Mouse (Mus musculus): ENCODE measurements at regions not wholly inside any gene's neighbourhood (a gene's known extent, or its start where the extent isn't known, plus 50 kb on each side); places are given as distances from the start of the nearest gene placed in this dataset.

- DNase-seq = no peak
Measured at GRCm38 (mm10) chr13:72809226-72809625, 180.6 kb downstream of the Irx2 start.

- no peak for DNase-seq
Measured at GRCm38 (mm10) chr13:72810626-72811025, 182.0 kb downstream of the Irx2 start.

DNA sequence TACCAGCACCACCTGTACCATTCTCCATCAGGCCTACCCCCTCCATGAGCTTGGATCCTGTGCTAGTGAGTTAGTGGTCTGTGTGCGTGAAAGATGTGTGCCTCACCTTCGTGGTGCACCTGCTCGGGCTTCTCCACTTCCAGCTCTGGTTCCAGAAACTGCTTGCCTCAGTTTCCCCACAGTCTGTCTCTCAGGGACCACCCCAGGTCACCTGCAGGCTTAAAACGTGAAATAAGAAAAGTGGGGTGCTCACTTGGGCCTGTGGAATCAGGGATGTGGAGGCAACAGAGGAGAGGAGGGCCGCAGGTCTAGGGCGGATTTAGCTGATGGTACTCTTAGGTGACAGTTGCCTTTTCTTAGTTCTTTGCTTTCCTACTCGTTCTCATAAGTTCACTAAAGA is 186.0 kb downstream of the Irx2 start:
- no peak for DNase-seq

- DNase-seq = no peak
Measured at GRCm38 (mm10) chr13:72815236-72815932, 186.8 kb downstream of the Irx2 start.

GRCm38 (mm10) chr13:72815933-72816553 is 187.4 kb downstream of the Irx2 start:
- DNase-seq = no peak

DNA sequence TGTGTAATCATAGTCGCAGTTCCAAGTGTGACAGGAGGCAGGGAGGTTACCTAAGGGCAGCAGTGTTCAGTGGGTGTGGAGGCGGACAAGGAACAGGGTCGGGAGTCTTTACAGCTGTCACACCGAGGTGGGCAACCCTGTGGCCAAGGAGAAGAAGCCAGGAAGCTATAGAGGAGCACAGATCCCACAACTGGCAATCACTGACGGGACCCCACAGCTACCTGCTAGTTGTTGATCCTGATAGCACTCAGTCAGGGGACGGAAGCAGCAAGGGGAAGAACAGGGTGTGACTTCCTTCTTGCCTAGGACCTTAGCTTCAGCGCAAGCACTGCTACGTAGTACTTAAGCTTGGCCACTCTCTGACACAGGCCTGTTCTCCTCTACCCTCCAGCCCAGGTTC is 188.2 kb downstream of the Irx2 start:
- DNase-seq = no peak

DNA sequence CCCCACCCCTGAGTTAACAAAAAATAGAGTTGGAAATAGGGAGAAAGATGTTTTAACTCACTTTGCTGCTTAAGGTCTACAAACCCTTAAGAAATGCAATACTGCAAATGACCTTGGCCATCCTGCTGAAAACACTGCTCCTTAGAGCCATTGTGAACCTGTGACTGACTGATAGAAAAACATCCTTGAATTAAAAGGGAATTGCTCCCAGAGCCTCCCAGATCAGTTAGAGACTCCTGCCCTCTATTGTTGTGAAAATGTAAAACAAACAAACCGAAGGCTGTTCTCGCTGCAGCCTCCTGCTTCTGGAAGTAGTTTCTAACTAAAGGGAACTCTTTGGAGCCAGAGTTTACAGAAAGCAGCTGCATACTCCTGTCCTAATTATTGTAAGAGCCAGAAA is 188.9 kb downstream of the Irx2 start:
- no peak for DNase-seq

DNA sequence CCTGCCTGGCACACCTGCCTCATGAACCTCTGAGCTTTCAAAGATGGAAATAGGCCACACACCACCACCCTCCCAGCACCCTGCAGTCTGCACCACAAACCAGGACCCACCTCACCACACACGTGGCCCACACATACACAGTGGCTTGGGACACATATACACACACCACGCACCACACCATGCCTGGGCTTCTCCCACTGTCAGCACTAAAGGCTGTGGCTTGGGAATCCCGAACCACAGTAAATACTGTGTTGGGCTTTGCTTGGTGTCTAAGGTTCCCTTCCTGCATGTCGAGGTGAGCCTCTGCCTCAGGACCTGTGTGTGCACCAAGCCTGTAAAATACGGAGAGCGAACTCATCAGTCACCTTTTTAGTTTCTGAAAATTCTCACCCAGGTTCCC is 189.3 kb downstream of the Irx2 start:
- DNase-seq = no peak

GRCm38 (mm10) chr13:72826613-72827012 is 198.0 kb downstream of the Irx2 start:
- DNase-seq = no peak

- DNase-seq = no peak
Measured at GRCm38 (mm10) chr13:72829331-72829730, 200.7 kb downstream of the Irx2 start.

DNA sequence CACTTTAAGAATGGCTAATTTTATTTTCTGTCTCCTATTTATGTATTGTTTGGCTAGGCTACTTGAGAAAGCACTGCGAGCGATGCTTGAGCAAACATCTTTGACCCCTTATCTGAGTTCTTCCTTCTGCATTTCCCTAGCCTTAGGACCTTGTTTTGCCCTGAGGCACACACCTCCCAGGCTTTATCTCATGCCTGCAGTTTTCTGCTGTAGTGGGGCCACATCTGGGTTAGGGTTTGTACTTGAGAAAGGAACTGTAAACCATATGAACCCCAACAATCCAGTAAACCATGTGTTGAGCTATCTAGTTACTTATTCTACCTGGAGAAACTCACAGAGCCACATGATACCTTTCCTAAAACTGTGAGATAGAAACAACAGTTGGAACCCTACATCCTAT is 204.7 kb downstream of the Irx2 start:
- no peak for DNase-seq

- DNase-seq = no peak
Measured at GRCm38 (mm10) chr13:72837016-72837415, 208.4 kb downstream of the Irx2 start.

DNA sequence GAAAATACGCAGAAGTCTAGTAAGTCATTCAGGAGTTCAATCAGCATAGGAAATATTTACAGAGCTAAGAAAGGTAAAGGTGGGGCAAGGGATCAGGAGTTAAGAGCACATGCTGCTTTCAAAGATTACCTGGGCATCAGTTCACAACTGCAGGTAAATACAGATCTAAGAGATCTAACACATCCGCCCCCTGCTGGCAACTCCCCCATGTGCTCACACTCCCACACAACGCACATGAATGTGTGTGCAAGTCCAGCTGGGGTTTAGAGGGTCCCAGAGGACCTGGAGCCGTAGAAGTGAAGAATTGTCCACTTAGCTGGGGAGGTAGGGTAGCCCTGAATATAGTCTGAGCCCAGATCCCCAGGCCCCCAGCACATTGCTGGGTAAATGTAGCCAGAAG is 219.5 kb downstream of the Irx2 start:
- no peak for DNase-seq

GRCm38 (mm10) chr13:72849841-72850240 is 221.2 kb downstream of the Irx2 start:
- DNase-seq = no peak

DNA sequence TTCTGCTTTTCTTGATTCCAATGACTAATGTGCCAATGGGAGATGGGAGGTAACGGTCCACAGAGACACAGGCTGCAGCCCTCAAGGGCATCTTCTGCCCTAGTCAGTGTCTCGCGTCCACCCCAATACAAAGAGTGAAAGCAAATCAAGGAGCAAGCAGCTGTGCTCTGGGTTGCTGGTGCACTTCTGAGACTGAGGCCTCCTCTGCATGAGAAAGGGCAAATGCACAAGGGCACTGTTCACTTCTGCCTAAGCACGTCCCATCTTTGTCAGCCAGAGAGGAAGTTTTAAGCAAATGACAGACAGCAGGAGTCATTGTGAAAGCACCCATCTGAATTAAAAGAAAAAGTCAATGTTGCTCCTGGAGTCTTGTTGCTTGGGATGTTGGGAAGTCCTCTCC is 224.3 kb downstream of the Irx2 start:
- no peak for DNase-seq

DNA sequence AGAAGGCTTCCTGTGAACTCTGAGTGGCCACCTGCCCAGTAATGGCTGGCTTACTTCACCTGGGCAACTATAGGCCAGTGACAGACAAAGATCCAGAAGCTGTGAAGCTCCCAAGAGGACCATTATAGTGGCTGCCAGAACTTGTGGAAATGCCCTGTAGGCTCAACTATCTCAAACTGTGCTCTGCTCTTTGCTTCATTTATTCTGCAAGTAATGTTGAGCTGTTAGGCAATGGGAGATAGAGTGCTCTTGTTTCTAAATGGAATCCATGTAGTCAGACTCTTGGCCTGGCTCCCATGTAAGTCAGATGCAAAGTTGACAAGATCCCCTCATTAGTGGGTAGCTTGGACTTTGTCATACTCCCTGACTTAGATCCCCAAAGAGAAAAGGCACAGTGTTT is 247.3 kb downstream of the Irx2 start:
- no peak for DNase-seq

- no peak for DNase-seq
Measured at GRCm38 (mm10) chr13:72894982-72895381, 266.4 kb downstream of the Irx2 start.

DNA sequence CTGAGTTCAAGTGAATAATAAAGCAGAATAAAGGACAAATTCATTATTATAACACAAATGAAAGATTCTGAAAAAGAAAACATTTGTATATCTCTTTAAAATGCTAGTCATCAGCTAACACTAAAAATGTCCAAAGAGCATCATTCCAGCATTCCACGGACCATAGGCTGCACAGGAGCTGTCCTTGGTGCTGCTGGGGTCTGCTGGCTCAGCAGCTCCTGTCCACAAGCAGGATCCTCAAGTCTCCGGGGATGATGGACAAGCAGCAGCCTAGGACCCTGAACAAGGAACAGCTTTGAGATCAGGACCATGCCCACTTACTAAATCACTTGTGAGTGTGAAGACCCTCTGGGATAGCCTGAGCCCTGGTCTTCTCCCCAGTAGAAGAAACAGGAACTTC is 274.0 kb downstream of the Irx2 start:
- DNase-seq = peak; percentile 10

DNA sequence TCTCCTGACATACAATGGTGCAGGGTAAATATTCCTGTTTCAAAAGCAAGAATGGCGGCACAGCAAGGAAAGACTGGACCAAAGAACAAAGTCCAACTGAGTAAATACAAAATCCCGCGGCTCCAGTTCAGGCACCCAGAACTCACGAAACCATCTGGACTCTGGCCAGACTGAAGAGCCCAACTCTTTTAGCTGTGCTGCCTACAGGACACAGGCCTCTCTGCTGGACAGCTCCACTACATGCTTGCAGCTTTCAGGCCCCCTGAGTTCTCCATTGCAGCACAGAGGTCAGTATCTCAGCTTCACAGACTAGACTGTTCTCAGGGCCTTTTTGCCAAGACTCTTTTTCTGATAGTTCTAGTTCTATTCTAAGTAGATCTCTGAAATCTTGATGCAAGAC is 290.3 kb downstream of the Irx2 start:
- no peak for DNase-seq

GRCm38 (mm10) chr13:72920368-72920767 is 291.7 kb downstream of the Irx2 start:
- DNase-seq = no peak

DNA sequence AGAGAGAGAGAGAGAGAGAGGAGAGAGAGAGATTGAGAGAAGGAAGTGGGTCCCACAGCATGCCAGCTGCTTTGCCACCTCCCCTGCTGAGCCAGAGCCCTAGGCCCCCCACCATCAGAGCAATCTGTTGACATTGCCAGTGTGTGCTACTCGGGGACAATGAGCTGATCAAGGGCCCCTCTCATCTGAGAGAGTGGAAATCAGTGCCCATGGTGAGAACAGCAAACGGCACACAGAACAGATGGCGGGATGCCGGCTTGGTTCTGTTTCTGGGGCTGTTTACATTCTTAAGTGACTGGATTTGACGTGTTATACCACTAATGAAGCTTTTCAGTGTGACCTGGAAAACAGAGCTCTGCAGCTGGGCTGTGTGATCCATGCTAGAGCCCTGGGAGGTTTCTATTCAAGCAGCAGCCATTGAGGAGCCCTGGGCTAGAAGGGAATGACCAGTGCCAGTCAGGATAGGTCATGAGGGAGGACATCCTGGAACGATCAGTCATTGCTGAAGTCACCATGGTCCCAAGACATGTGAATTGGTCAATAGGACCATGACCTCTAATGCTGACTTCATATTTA is 296.0 kb downstream of the Irx2 start:
- no peak for DNase-seq

GRCm38 (mm10) chr13:72937246-72937645 is 308.6 kb downstream of the Irx2 start:
- no peak for DNase-seq

DNA sequence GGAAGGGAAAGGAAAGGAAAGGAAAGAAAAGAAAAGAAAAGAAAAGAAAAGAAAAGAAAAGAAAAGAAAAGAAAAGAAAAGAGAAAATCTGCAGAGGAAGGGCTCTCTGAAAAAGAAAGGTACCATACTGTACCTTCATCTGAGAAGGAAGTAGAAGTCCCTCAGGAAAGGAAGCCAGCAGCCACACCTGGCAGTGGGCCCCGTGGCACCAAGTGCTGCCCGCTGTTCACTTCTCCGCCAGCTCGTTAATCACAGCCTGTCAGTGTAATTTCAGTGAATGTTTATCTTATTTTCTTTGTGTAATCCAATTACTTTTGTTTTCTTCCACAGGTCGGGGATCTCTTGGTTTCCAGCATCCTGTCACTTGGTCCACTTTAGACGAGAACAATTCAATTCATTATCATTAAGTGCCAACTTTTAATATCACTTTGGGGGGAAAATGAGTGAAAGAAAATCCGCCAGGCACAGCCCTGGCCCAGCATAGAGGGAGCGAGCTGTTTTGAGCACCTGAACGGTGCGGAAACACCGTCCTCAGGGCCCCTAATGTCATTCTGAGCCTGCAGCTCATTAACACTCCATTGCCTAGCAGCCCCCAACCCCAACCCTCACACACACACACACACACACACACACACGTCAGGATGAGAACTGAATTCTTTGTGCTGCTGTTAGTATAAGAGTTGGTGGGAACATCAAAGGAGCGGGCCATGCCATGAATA is 309.7 kb downstream of the Irx2 start:
- DNase-seq = no peak

Measured in gastrocnemius, postnatal 10 days (tissue).